Mouse (Mus musculus) forebrain, embryonic 10.5 days (tissue): ENCODE results near the gene Mypn. TPM values are rescaled to one million over a fixed set of nuclear protein-coding genes. Genes with fewer than 3 reads are reported as not detected.
A peak's percentile ranks its signal among the peaks of the same experiment; 100 is the strongest.

Source experiments
- DNase-seq: peaks from one replicate; pipeline ENCODE4 v3.0.0-alpha.2; 2017; ENCODE audit warnings: low spot score; ENCODE audit errors: extremely low spot score
- H3K27ac ChIP-seq: fragments of 300-500 bp; sonication (generic); 2 replicates; pipeline ENCODE4 v1.5.1; 2016; ENCODE audit warnings: mild to moderate bottlenecking
- H3K27me3 ChIP-seq: fragments of 300-500 bp; sonication (generic); 2 replicates; pipeline ENCODE4 v1.6.1; 2016; ENCODE audit warnings: mild to moderate bottlenecking; ENCODE audit not compliant: poor library complexity, severe bottlenecking
- H3K36me3 ChIP-seq: fragments of 300-500 bp; sonication (generic); replicated peaks from 2 replicates; pipeline ENCODE4 v1.6.1; 2016; ENCODE audit warnings: mild to moderate bottlenecking, moderate library complexity
- H3K4me1 ChIP-seq: fragments of 300-500 bp; sonication (generic); 2 replicates; pipeline ENCODE4 v1.6.1; 2016
- H3K4me3 ChIP-seq: fragments of 300-500 bp; sonication (generic); 2 replicates; pipeline ENCODE4 v1.5.1; 2016; ENCODE audit warnings: mild to moderate bottlenecking, moderate library complexity
- H3K9me3 ChIP-seq: fragments of 300-500 bp; sonication (generic); 2 replicates; pipeline ENCODE4 v1.6.1; 2016; ENCODE audit warnings: mild to moderate bottlenecking, moderate library complexity
- WGBS: fragments of 180-500 bp; shearing (Covaris S2); methylation state at CpG from one replicate; pipeline ENCODE4 v1.1.7; 2016; 5-methylcytosine and 5-hydroxymethylcytosine counted together
- polyA plus RNA-seq: library from polyadenylated mRNA; unstranded; fragments of >200 nt; fragmentation: Nextera tagmentation; extraction: Ambion mirVana; gene quantifications from 2 replicates; pipeline ENCODE4 v1.2.1, GENCODE M21; 2016

Gene Mypn
- 0.05 and 0.11 TPM in 2 replicates for polyA plus RNA-seq

- Histone ChIP-seq H3K4me1 (no peaks in the 10 kb centered on the region), H3K27me3 (no peaks in the 10 kb centered on the region), H3K27ac (no peak within 1 kb of the TSS), H3K36me3 (no peaks in the 10 kb centered on the region), H3K9me3 (no peaks in the 10 kb centered on the region), H3K4me3 (no peak within 1 kb of the TSS)
- no peak for DNase-seq
- WGBS: 92% methylated on average over 15 of the region's 15 CpGs
Measured at GRCm38 (mm10) chr10:63203728-63204127, at the start of gene Mypn. TSS of gene Mypn (minus strand) at chr10:63203952.

GRCm38 (mm10) chr10:63248421-63248820 is 44.7 kb upstream of the Mypn start:
- DNase-seq: no peak
- Histone ChIP-seq H3K4me3 (no peak overlapping the region), H3K9me3 (no peaks in the 10 kb centered on the region), H3K27me3 (no peaks in the 10 kb centered on the region), H3K27ac (no peak overlapping the region), H3K36me3 (peaks cover 66% of the 10 kb centered on the region), H3K4me1 (0 out of 2 replicates have a peak, but pooled peaks cover 3% of the 10 kb centered on the region)
- 97% methylated on average over 6 of the region's 6 CpGs for WGBS

GRCm38 (mm10) chr10:63247457-63247856 is 43.7 kb upstream of the Mypn start:
- H3K4me3 ChIP-seq: no peak overlapping the region
- H3K9me3 ChIP-seq: no peaks in the 10 kb centered on the region
- peaks cover 11% of the 10 kb centered on the region for H3K4me1 ChIP-seq
- no peaks in the 10 kb centered on the region for H3K27me3 ChIP-seq
- WGBS: 93% methylated on average over 7 of the region's 7 CpGs
- DNase-seq: no peak
- H3K36me3 ChIP-seq: peaks cover 56% of the 10 kb centered on the region
- no peak overlapping the region for H3K27ac ChIP-seq

GRCm38 (mm10) chr10:63245846-63246245 is 42.1 kb upstream of the Mypn start:
- no peak for DNase-seq
- Histone ChIP-seq H3K4me1 (peaks cover 13% of the 10 kb centered on the region), H3K4me3 (no peak overlapping the region), H3K27ac (no peak overlapping the region), H3K9me3 (no peaks in the 10 kb centered on the region), H3K27me3 (no peaks in the 10 kb centered on the region), H3K36me3 (peaks cover 48% of the 10 kb centered on the region)
- WGBS: 91% methylated on average over 3 of the region's 3 CpGs

- H3K9me3 ChIP-seq: no peaks in the 10 kb centered on the region
- 14% methylated on average over 5 of the region's 5 CpGs for WGBS
- peak; percentile 21 for DNase-seq
- peaks cover 37% of the 10 kb centered on the region for H3K36me3 ChIP-seq
- peaks cover 13% of the 10 kb centered on the region for H3K4me1 ChIP-seq
- no peaks in the 10 kb centered on the region for H3K27me3 ChIP-seq
- peak overlapping the region; percentile 96 for H3K4me3 ChIP-seq
- H3K27ac ChIP-seq: peak overlapping the region; percentile 96
Measured at GRCm38 (mm10) chr10:63244746-63245145, 41.0 kb upstream of the Mypn start.

GRCm38 (mm10) chr10:63244055-63244671 is 40.4 kb upstream of the Mypn start:
- H3K27me3 ChIP-seq: no peaks in the 10 kb centered on the region
- H3K27ac ChIP-seq: peak overlapping the region; percentile 96
- DNase-seq: no peak
- H3K4me1 ChIP-seq: peaks cover 13% of the 10 kb centered on the region
- under 1% methylated on average over 39 of the region's 41 CpGs for WGBS
- peak overlapping the region; percentile 96 for H3K4me3 ChIP-seq
- no peaks in the 10 kb centered on the region for H3K9me3 ChIP-seq
- peaks cover 31% of the 10 kb centered on the region for H3K36me3 ChIP-seq

GRCm38 (mm10) chr10:63243493-63244054 is 39.8 kb upstream of the Mypn start, which contains the start of gene Herc4:
TSS of gene Herc4 (plus strand) at chr10:63243810.
- peaks cover 28% of the 10 kb centered on the region for H3K36me3 ChIP-seq
- peaks cover 13% of the 10 kb centered on the region for H3K4me1 ChIP-seq
- H3K27me3 ChIP-seq: no peaks in the 10 kb centered on the region
- no peaks in the 10 kb centered on the region for H3K9me3 ChIP-seq
- WGBS: under 1% methylated on average over 43 of the region's 44 CpGs
- H3K4me3 ChIP-seq: peak within 1 kb of the TSS; percentile 96
- DNase-seq: peak; percentile 97
- H3K27ac ChIP-seq: peak within 1 kb of the TSS; percentile 96

- no peaks in the 10 kb centered on the region for H3K9me3 ChIP-seq
- WGBS: 36% methylated on average over 12 of the region's 12 CpGs
- no peak for DNase-seq
- peaks cover 22% of the 10 kb centered on the region for H3K36me3 ChIP-seq
- peak overlapping the region; percentile 96 for H3K4me3 ChIP-seq
- peaks cover 13% of the 10 kb centered on the region for H3K4me1 ChIP-seq
- H3K27me3 ChIP-seq: no peaks in the 10 kb centered on the region
- peak overlapping the region; percentile 96; the same call in 1 of the 2 replicates for H3K27ac ChIP-seq
Measured at GRCm38 (mm10) chr10:63242798-63243435, 39.2 kb upstream of the Mypn start.

GRCm38 (mm10) chr10:63240868-63241271 is 37.1 kb upstream of the Mypn start:
- no peak overlapping the region for H3K4me3 ChIP-seq
- H3K36me3 ChIP-seq: peaks cover 5% of the 10 kb centered on the region
- H3K27ac ChIP-seq: no peak overlapping the region
- H3K4me1 ChIP-seq: peaks cover 13% of the 10 kb centered on the region
- WGBS: 76% methylated on average over 2 of the region's 2 CpGs
- DNase-seq: no peak
- H3K27me3 ChIP-seq: no peaks in the 10 kb centered on the region
- no peaks in the 10 kb centered on the region for H3K9me3 ChIP-seq

- Histone ChIP-seq H3K4me1 (peaks cover 12% of the 10 kb centered on the region), H3K4me3 (no peak overlapping the region), H3K36me3 (no peaks in the 10 kb centered on the region), H3K27ac (no peak overlapping the region), H3K27me3 (no peaks in the 10 kb centered on the region), H3K9me3 (no peaks in the 10 kb centered on the region)
- 80% methylated on average over 2 of the region's 2 CpGs for WGBS
- DNase-seq: no peak
Measured at GRCm38 (mm10) chr10:63239848-63240247, 36.1 kb upstream of the Mypn start.

- Histone ChIP-seq H3K27ac (no peak overlapping the region), H3K9me3 (no peaks in the 10 kb centered on the region), H3K27me3 (no peaks in the 10 kb centered on the region), H3K36me3 (no peaks in the 10 kb centered on the region), H3K4me1 (peaks cover 9% of the 10 kb centered on the region), H3K4me3 (no peak overlapping the region)
- WGBS: 83% methylated on average over 4 of the region's 4 CpGs
- DNase-seq: no peak
Measured at GRCm38 (mm10) chr10:63238090-63238489, 34.3 kb upstream of the Mypn start.

- WGBS: 68% methylated on average over 2 of the region's 2 CpGs
- H3K27ac ChIP-seq: no peak overlapping the region
- H3K9me3 ChIP-seq: no peaks in the 10 kb centered on the region
- H3K36me3 ChIP-seq: no peaks in the 10 kb centered on the region
- DNase-seq: no peak
- no peaks in the 10 kb centered on the region for H3K4me1 ChIP-seq
- no peak overlapping the region for H3K4me3 ChIP-seq
- H3K27me3 ChIP-seq: no peaks in the 10 kb centered on the region
Measured at GRCm38 (mm10) chr10:63237206-63237605, 33.5 kb upstream of the Mypn start.

- Histone ChIP-seq H3K36me3 (no peaks in the 10 kb centered on the region), H3K27ac (no peak overlapping the region), H3K27me3 (no peaks in the 10 kb centered on the region), H3K9me3 (no peaks in the 10 kb centered on the region), H3K4me3 (no peak overlapping the region), H3K4me1 (no peaks in the 10 kb centered on the region)
- DNase-seq: no peak
- WGBS: 91% methylated on average over 6 of the region's 6 CpGs
Measured at GRCm38 (mm10) chr10:63236663-63237062, 32.9 kb upstream of the Mypn start.
